Mouse (Mus musculus) midbrain, embryonic 13.5 days (tissue): ENCODE measurements around the gene Trp53i13. TPM values are rescaled to one million over a fixed set of nuclear protein-coding genes. Genes with fewer than 3 reads are reported as not detected.
A peak's percentile ranks its signal among the peaks of the same experiment; 100 is the strongest.

Source experiments
- ATAC-seq: fragments of 200-750 bp; cut with Nextera tagmentation; 2 replicates; pipeline ENCODE4 v1.8.0; 2017; ENCODE audit warnings: mild to moderate bottlenecking, moderate TSS enrichment, moderate library complexity
- H3K27ac ChIP-seq: fragments of 300-500 bp; sonication (generic); 2 replicates; pipeline ENCODE4 v1.5.1; 2015; ENCODE audit warnings: inconsistent platforms, mild to moderate bottlenecking, moderate library complexity
- H3K27me3 ChIP-seq: fragments of 300-500 bp; sonication (generic); 2 replicates; pipeline ENCODE4 v1.6.1; 2015; ENCODE audit warnings: mild to moderate bottlenecking, inconsistent platforms
- H3K36me3 ChIP-seq: fragments of 300-500 bp; sonication (generic); 2 replicates; pipeline ENCODE4 v1.6.1; 2015; ENCODE audit warnings: mild to moderate bottlenecking, inconsistent platforms
- H3K4me1 ChIP-seq: fragments of 300-500 bp; sonication (generic); replicated peaks from 2 replicates; pipeline ENCODE4 v1.6.1; 2015; ENCODE audit warnings: inconsistent platforms
- H3K4me2 ChIP-seq: fragments of 300-500 bp; sonication (generic); replicated peaks from 2 replicates; pipeline ENCODE4 v1.6.1; 2015; ENCODE audit warnings: moderate library complexity, mild to moderate bottlenecking, inconsistent platforms
- H3K4me3 ChIP-seq: fragments of 300-500 bp; sonication (generic); replicated peaks from 2 replicates; pipeline ENCODE4 v1.5.1; 2015; ENCODE audit warnings: mild to moderate bottlenecking, inconsistent platforms
- H3K9ac ChIP-seq: fragments of 300-500 bp; sonication (generic); replicated peaks from 2 replicates; pipeline ENCODE4 v1.6.1; 2015; ENCODE audit warnings: mild to moderate bottlenecking, inconsistent platforms
- H3K9me3 ChIP-seq: fragments of 300-500 bp; sonication (generic); 2 replicates; pipeline ENCODE4 v1.6.1; 2016; ENCODE audit warnings: mild to moderate bottlenecking, inconsistent platforms
- WGBS: fragments of 180-500 bp; shearing (Covaris S2); methylation state at CpG from one replicate; pipeline ENCODE4 v1.1.7; 2015; 5-methylcytosine and 5-hydroxymethylcytosine counted together
- polyA plus RNA-seq: library from polyadenylated mRNA; unstranded; fragments of >200 nt; fragmentation: Nextera tagmentation; extraction: Ambion mirVana; gene quantifications from 2 replicates; pipeline ENCODE4 v1.2.1, GENCODE M21; 2015

Trp53i13 gene
- polyA plus RNA-seq, 1 experiment from 2014 or later, result 16.2 TPM

DNA sequence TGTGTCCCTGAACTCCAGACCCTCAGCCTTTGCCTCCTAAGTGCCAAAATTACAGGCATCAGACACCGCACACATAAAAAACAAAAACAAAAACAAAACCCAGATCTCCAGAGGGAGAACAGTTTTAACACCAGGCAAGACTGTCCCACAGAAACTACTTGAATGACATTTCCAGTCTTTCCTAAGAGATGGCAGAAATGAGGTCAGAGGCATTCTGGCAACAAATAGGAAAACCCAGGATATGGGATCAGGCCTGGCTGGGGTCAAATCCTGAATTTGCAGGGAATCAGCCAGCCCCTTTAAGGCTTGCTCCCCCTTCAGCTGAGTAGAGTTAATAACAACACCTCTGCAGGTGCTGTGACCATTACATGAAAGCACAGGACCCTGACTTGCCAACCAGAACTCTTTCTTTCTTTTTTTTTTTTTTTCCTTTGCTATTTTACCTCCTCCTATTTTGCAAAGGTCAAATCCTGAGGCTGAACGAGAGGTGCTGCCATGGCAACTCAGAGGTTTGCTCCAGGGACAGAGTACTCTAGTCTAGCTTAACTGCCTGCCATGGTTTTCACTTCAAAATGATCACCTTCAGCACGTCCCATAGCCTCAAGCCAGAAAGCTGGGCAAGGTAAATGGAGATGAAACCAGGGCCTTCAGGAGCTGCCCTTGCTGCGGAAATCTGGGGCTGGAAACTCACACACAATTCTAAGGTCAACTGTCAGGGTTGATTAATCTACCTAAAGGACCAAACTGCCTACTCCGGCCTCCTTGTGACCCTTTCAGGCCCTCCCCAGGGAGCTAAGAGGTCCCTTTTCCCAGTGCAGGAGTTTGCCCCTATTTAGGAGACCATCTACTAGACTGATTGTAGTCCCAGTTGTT is 1.0 kb upstream of the Trp53i13 start:
- Histone ChIP-seq H3K9ac (no peak overlapping the region), H3K9me3 (no peaks in the 10 kb centered on the region), H3K4me2 (no peak overlapping the region), H3K27me3 (peaks cover 25% of the 10 kb centered on the region), H3K36me3 (no peaks in the 10 kb centered on the region), H3K4me3 (no peak overlapping the region), H3K4me1 (peaks cover 63% of the 10 kb centered on the region), H3K27ac (no peak overlapping the region)
- 52% methylated on average over 5 of the region's 5 CpGs for WGBS
- ATAC-seq, result no peak

DNA sequence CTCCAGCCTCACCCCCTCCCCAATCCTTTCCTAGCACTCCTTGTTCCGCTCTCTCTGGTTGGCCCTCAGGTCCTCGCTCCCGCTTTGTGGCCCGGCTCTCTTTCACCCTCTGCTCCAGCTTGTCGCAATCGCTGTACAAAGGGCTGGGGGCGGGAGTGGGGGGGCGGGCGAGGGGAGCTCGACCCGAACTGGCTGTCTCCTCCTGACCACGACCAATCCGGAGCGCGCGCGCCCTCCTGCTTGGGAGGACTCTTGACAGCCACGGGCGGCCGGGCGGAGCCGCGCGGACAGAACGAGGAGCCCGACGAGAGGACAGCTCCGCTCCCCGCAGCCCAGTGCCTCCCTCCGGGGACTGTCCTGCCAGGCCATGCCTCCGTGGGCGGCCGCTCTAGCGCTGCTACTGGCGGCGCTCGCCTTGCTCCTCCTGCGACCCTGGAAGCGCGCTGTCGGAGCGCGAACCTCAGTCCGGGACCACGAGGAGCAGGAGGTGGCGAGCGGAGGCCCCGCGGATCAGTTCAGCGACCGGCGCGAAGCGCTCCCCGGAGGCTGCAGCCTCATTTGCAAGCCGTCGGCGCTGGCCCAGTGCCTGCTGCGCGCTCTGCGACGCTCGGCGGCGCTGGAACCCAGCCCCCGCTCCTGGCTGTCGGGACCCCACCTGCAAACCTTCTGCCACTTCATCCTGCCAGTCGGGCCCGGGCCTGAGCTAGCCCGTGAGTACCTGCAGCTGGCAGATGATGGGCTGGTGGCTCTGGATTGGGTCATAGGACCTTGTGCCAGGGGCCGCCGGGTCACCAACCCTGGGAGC is 746 bp downstream of the Trp53i13 start, which contains the start of gene Abhd15:
Abhd15 (plus strand) TSS at position 290 of the 805 bp plus-strand sequence.
- ATAC-seq, result peak; percentile 68
- H3K9me3 ChIP-seq, result no peaks in the 10 kb centered on the region
- peaks cover 57% of the 10 kb centered on the region for H3K4me1 ChIP-seq
- peak within 1 kb of the TSS; percentile 70 for H3K4me2 ChIP-seq
- H3K27ac ChIP-seq, result no peak within 1 kb of the TSS
- no peaks in the 10 kb centered on the region for H3K36me3 ChIP-seq
- under 1% methylated on average over 72 of the region's 72 CpGs for WGBS
- peaks cover 25% of the 10 kb centered on the region for H3K27me3 ChIP-seq
- peak within 1 kb of the TSS; percentile 44 for H3K4me3 ChIP-seq
- peak within 1 kb of the TSS; percentile 54 for H3K9ac ChIP-seq

DNA sequence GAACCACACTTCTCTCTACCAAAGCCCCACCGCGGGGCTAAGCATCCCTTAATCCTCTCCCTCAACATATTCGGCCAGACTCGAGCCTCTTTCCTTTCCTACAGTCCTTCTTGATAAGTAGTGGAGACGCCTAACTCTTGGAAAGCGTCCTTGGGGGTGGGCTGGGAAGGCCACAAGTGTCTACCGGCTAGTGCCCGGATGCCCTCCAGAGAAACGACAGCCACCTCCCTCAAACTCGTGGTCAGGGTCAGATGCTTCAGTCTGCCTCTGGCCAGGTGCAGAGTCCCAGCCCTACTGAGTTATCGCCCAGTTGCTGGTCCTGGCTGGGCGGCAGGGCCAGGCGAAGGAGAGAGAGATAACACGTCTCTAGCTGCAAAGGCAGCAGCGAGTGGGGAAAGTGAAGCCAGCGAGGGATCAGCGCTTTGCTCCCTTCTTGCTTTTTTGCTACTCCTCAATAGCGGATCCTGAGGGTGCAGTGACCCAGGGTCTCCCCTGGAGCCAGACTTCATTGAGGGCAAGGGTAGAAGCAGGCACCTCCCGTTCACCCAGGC is 1.4 kb downstream of the Trp53i13 start:
- H3K9me3 ChIP-seq, result no peaks in the 10 kb centered on the region
- H3K4me1 ChIP-seq, result peaks cover 53% of the 10 kb centered on the region
- H3K27ac ChIP-seq, result no peak overlapping the region
- WGBS, result 5% methylated on average over 19 of the region's 19 CpGs
- H3K4me3 ChIP-seq, result peak overlapping the region; percentile 44
- H3K9ac ChIP-seq, result peak overlapping the region; percentile 54
- H3K4me2 ChIP-seq, result peak overlapping the region; percentile 70
- no peaks in the 10 kb centered on the region for H3K36me3 ChIP-seq
- H3K27me3 ChIP-seq, result peaks cover 25% of the 10 kb centered on the region
- ATAC-seq, result no peak

DNA sequence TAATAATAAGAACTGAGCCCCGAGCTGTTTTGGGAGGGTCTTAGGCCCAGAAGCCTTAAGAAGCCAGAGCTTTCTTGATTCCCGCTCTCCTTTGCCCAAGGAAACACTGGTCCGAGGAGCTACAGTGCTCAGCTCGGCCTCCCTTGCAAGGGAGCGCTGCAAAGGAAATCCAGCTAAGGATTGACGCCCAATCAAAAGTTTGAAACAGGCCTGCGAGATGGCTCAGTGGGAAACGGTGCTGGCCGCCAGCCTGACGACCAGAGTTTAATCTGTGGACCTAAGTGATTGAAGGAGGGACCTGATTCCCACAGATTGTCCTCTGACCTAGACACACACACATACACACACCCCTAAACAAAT is 2.0 kb downstream of the Trp53i13 start:
- Histone ChIP-seq H3K36me3 (no peaks in the 10 kb centered on the region), H3K9me3 (no peaks in the 10 kb centered on the region), H3K9ac (no peak overlapping the region), H3K4me3 (peak overlapping the region; percentile 64), H3K27me3 (peaks cover 25% of the 10 kb centered on the region), H3K4me1 (peaks cover 49% of the 10 kb centered on the region), H3K27ac (no peak overlapping the region), H3K4me2 (peak overlapping the region; percentile 96)
- WGBS, result 9% methylated on average over 10 of the region's 10 CpGs
- ATAC-seq, result no peak

DNA sequence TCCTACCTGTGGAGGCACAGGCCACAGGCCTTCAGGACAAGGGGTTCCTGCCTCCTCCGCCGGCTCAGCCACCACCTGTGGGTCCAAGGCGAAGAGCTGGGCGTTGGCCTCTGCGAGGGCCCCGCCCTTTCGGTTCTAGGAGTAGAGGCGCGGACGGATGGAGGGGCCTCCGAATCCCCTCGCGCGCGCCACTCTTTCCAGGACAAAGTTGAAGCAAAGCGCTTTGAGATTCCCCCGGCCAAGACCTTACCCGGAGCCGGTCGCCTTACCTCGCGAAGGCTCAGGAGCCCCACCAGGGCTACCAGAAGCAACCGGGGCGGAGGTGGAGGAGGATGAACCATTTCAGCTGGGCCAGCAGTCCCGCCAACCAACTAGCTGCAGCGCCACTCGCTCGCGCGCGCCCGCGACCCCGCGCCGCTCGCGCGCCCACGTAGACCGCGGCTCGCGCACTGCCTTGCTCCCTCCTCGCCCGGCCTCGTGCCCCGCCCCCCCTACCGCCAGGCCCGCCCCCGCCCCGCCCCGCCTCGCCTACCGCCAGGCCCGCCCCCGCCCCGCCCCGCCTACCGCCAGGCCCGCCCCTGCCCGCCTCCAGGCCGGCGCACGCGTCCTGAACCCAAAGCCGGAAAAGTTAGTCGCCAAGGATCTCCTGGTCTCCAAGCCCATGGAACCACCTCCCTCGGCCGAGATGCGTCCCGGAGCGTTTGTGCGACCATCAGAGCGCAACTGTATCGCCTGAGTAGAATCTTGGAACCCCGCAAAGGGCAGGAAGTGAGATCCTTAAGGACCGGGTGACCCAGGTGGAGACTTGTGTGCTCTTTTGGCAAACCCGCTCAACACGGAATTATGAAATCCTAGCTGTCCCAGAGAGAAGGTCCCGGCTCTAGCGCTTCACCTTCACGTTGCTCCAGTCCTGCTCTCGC is 2.6 kb downstream of the Trp53i13 start:
- Histone ChIP-seq H3K9ac (peak overlapping the region; percentile 69), H3K4me1 (peaks cover 54% of the 10 kb centered on the region), H3K27me3 (peaks cover 25% of the 10 kb centered on the region), H3K36me3 (no peaks in the 10 kb centered on the region), H3K4me3 (peak overlapping the region; percentile 64), H3K27ac (no peak overlapping the region), H3K9me3 (no peaks in the 10 kb centered on the region), H3K4me2 (peak overlapping the region; percentile 96)
- WGBS, result under 1% methylated on average over 52 of the region's 84 CpGs
- peak; percentile 53 for ATAC-seq

DNA sequence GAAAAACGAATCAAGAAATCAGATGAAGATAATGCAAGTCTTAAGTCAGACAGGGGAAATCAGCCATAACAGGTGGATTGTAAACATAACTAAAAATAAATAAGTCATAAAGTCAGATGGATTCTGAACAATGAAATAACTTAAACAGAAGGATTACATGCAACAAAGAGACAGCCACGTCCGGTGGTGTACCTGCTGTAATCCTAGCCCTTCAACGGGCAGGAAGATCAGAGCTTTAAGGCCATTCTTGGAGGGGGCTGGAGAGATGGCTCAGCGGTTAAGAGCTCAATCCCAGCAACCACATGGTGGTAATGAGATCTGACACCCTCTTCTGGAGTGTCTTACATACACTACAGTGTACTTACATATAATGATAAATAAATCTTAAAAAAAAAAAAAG is 4.4 kb downstream of the Trp53i13 start:
- ATAC-seq, result no peak
- no peak overlapping the region for H3K4me3 ChIP-seq
- H3K9ac ChIP-seq, result no peak overlapping the region
- peaks cover 46% of the 10 kb centered on the region for H3K4me1 ChIP-seq
- H3K27me3 ChIP-seq, result peaks cover 20% of the 10 kb centered on the region
- WGBS, result 79% methylated on average over 5 of the region's 5 CpGs
- peaks cover 16% of the 10 kb centered on the region for H3K36me3 ChIP-seq
- no peak overlapping the region for H3K4me2 ChIP-seq
- no peaks in the 10 kb centered on the region for H3K9me3 ChIP-seq
- H3K27ac ChIP-seq, result no peak overlapping the region

DNA sequence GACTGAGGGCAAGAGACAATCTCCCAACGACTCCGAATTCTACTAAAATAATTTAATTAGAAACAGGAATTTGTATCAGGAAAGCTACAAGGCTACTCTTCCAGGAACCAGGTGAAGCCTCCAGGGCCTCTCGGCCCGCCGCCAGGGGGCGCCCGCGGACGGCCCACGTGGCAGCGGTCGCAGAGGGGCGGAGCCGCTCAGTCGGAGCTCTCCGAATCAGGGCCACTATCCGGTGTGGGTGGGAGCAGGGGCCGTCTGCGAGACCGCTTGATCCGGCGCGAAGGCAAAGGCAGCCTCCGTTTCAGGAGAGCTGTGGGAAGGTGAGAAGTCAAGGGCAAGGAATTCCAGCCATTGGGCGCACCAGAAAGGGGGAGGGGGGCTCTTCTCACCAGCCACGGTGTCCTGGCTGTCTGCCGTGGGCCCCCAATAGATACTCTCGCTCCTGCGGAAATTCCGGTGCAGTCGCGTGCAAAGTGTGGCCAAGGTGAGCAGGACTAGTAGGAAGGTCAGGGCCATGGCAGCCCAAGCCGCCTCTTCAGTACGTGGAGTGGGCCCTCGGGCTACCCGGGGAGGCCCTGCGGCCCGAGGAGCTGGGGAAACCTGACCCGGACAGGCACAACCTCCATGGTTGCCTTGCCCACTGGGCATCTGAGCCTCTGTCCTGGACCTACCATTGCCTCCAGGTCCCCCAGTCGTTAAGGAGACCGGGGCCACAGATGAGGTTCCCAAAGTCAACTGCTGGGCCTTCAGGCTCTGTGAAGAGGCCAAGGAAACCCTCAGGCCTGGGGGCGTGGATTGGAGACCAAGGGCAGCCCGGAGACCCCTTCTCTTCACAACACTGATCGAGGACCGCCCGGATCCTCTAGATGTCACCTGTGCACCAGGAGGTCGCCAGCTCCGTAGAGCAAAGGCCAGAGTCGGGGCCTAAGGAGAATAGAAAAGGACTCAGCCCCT is 7.4 kb downstream of the Trp53i13 start:
- peaks cover 46% of the 10 kb centered on the region for H3K36me3 ChIP-seq
- no peaks in the 10 kb centered on the region for H3K9me3 ChIP-seq
- peaks cover 16% of the 10 kb centered on the region for H3K4me1 ChIP-seq
- WGBS, result 24% methylated on average over 49 of the region's 49 CpGs
- H3K4me3 ChIP-seq, result peak overlapping the region; percentile 28
- H3K9ac ChIP-seq, result peak overlapping the region; percentile 60
- peak overlapping the region; percentile 61 for H3K4me2 ChIP-seq
- H3K27ac ChIP-seq, result no peak overlapping the region
- no peaks in the 10 kb centered on the region for H3K27me3 ChIP-seq
- ATAC-seq, result peak; percentile 67

DNA sequence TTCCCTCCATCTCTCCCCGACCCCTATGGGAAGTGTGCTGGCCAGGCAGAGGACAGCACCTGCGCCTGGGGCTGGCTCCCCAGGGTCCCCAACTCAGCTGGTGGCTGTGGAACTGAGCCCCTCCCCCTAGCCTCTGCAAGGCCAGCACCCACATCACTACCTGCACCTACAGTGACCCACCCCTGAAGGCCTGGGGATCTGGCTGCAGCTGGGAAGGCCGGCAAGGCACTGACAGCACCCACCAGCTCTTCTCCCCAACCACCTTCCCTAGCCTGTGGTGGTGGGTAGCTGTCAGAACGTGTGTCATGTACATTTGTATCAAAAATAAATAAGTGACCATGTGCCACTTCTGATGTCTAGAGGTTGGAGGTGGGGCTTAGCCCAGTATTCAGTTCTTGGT is 8.4 kb downstream of the Trp53i13 start:
- peaks cover 55% of the 10 kb centered on the region for H3K36me3 ChIP-seq
- no peaks in the 10 kb centered on the region for H3K9me3 ChIP-seq
- peaks cover 10% of the 10 kb centered on the region for H3K4me1 ChIP-seq
- no peak overlapping the region for H3K9ac ChIP-seq
- 73% methylated on average over 4 of the region's 4 CpGs for WGBS
- H3K27ac ChIP-seq, result no peak overlapping the region
- H3K27me3 ChIP-seq, result no peaks in the 10 kb centered on the region
- peak; percentile 10; the same call in 1 of the 2 replicates for ATAC-seq
- no peak overlapping the region for H3K4me3 ChIP-seq
- 0 out of 2 replicates have a peak overlapping the region, but pooled peaks have one; percentile 61 for H3K4me2 ChIP-seq

DNA sequence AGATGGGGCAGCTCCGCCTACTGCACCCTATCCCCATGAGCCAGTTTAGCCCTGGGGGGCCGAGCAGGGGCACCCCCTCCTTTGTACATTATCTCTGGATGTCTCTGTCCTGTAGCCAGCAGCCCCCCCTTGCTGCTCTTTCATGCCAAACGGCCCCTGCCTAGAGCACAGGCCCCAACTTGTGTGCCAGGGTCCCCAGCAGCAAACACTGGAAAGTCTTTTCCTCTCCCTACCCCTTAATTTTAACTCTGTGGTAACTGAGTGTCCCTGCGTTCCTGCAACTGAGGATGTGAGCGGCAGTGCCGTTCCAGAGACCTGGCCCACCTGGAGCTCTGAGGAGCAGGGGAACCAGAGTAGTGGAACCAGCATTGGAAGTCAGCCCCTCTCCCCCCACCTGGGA is 8.8 kb downstream of the Trp53i13 start:
- WGBS, result 85% methylated on average over 6 of the region's 6 CpGs
- peaks cover 55% of the 10 kb centered on the region for H3K36me3 ChIP-seq
- no peak for ATAC-seq

DNA sequence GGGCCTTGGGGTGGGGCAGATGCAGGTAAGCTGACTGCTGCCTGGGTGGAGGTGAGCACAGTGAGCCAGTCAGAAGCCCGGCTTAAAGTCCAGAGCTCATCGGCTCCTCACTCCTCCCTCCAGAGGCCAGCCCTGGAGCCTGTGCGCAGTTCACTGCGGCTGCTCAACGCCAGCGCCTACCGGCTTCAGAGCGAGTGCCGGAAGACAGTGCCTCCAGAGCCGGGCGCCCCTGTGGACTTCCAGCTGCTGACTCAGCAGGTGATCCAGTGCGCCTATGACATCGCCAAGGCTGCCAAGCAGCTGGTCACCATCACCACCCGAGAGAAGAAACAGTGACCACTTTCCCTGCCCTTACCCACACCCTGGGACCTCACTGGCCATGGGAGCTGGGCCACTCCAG is 9.5 kb downstream of the Trp53i13 start:
- 92% methylated on average over 14 of the region's 14 CpGs for WGBS

More for the DNA sequence above, 8.8 kb downstream of the Trp53i13 start:
- Histone ChIP-seq H3K4me1 (peaks cover 7% of the 10 kb centered on the region), H3K27ac (no peak overlapping the region), H3K27me3 (no peaks in the 10 kb centered on the region), H3K4me2 (no peak overlapping the region), H3K4me3 (no peak overlapping the region), H3K9ac (no peak overlapping the region), H3K9me3 (no peaks in the 10 kb centered on the region)

More for the DNA sequence above, 9.5 kb downstream of the Trp53i13 start:
- Histone ChIP-seq H3K36me3 (peaks cover 55% of the 10 kb centered on the region), H3K27ac (no peak overlapping the region), H3K4me1 (peaks cover 7% of the 10 kb centered on the region), H3K9me3 (no peaks in the 10 kb centered on the region), H3K27me3 (no peaks in the 10 kb centered on the region), H3K9ac (no peak overlapping the region), H3K4me2 (no peak overlapping the region), H3K4me3 (no peak overlapping the region)
- no peak for ATAC-seq
